Mouse (Mus musculus): ENCODE measurements at regions not wholly inside any gene's neighbourhood (a gene's known extent, or its start where the extent isn't known, plus 50 kb on each side); places are given as distances from the start of the nearest gene placed in this dataset.
"Not testable (repeated sequence)": the region's sequence is repeated elsewhere in the genome, so short reads cannot be mapped to it uniquely, and the experiment has no call there.

DNA sequence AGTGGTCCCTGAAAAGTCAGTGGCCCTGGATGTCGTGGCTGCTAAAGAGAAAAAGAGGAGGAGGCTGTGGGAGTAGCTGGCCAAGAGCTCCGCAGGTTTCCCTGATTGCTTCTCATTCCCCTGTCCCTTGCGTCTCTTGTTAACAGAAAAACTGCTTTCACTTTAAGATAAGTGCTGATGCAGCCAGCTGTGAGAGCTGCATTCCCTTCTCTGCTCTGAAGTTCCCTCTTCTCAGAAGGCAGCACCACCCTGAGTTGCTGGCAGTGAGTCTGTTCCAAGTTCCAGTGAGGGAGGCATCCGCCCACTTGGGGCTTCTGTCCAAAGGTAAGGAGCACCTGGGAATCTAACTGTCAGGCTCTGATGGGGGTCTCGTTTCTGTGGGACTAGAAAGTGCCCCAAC lies 63.5 kb downstream of the Olfr693 start:
- intact Hi-C loops (cut with DNase I) = not testable (repeated sequence)

GRCm38 (mm10) chr7:106612723-106613122 lies 67.7 kb downstream of the Olfr693 start:
- intact Hi-C loops (cut with DNase I) = no loop called here
- no peak for DNase-seq

More for the DNA sequence above, 63.5 kb downstream of the Olfr693 start:
- DNase-seq = peak in 1 of 2 experiments; percentile 1

GRCm38 (mm10) chr7:106580424-106580823 lies 100.0 kb downstream of the Olfr693 start:
- DNase-seq = no peak

DNA sequence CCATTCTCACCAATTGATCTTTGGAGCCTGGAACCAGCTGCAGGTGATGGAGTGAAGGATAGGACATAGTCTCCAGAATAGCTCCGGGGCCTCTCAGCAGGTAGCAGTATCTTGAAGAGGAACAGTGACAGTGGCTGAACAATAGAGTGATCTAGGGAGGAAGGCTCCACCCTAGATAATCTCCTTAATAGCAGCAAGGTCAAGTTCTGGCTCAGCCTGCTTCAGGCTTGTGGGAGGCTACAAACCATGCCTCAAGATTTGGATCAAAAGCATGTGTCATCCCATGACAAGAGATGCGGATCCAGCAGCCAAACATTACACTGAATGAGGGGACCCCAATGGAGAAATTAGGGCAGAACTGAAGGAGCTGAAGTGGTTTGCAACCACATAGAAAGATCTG lies 112.1 kb downstream of the Olfr693 start:
- DNase-seq; intact Hi-C loops (cut with DNase I): not testable (repeated sequence)

More at GRCm38 (mm10) chr7:106580424-106580823, 100.0 kb downstream of the Olfr693 start:
- intact Hi-C loops (cut with DNase I) = no loop called here

- intact Hi-C loops (cut with DNase I) = no loop called here
These were observed 129.4 kb downstream of the Olfr693 start for GRCm38 (mm10) chr7:106550881-106551575.

GRCm38 (mm10) chr7:106529433-106530102 lies 150.8 kb downstream of the Olfr693 start:
- intact Hi-C loops (cut with DNase I) = not testable (repeated sequence)

More at GRCm38 (mm10) chr7:106550881-106551575, 129.4 kb downstream of the Olfr693 start:
- no peak for DNase-seq

DNA sequence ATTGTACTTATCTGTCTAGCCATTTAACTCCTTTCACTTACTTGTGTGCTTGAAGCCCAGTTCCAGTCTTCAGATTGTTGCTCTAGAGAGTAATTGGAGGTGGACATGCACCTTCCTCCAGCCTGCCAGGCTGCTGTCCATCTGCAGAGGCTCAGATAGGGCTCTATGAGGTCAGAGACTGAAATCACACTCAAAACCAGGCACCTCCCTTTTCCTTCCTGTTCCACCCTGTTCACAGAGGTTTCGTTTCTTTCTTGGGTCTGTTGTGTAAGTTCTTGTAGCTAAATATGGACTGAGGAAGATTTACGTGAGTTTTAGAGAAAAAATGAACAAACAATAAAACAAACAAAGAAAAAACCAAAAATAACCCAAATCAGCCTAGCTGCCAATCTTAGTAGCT lies 151.4 kb downstream of the Olfr693 start:
- DNase-seq = peak in 1 of 2 experiments; percentile 3
- intact Hi-C loops (cut with DNase I) = not testable (repeated sequence)

More at GRCm38 (mm10) chr7:106529433-106530102, 150.8 kb downstream of the Olfr693 start:
- DNase-seq = not testable (repeated sequence)

DNA sequence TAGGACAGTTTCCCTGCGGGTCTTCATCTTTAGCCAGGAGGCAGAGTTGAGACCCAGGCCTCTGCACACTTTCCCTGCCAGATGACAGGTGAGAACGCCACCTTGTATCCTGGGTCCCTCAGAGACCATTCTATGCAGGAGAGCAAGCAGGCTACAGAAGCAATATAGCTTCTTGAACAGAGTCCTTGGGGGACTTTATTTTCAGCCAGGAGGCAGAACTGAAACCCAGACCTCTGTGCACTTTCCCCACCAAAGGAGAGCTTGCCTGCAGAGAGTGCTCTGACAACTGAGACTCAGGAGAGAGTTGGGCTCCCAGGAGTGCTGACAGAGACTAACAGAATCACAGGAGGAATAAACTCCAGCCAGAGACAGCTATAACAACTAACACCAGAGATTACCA lies 185.5 kb downstream of the Olfr693 start:
- intact Hi-C loops (cut with DNase I) = no loop called here
- no peak for DNase-seq
